Mouse (Mus musculus) hindbrain, embryonic 12.5 days (tissue): ENCODE measurements around the gene Armc2. TPM values are rescaled to one million over a fixed set of nuclear protein-coding genes. Genes with fewer than 3 reads are reported as not detected.
A peak's percentile ranks its signal among the peaks of the same experiment; 100 is the strongest.

Experiments used
- ATAC-seq: fragments of 200-750 bp; cut with Nextera tagmentation; 2 replicates; pipeline ENCODE4 v1.8.0; 2017; ENCODE audit warnings: moderate TSS enrichment; ENCODE audit not compliant: low FRiP score
- H3K27ac ChIP-seq: fragments of 300-500 bp; sonication (generic); 2 replicates; pipeline ENCODE4 v1.5.1; 2016; ENCODE audit warnings: mild to moderate bottlenecking
- H3K27me3 ChIP-seq: fragments of 300-500 bp; sonication (generic); 2 replicates; pipeline ENCODE4 v1.6.1; 2016; ENCODE audit warnings: mild to moderate bottlenecking
- H3K36me3 ChIP-seq: fragments of 300-500 bp; sonication (generic); 2 replicates; pipeline ENCODE4 v1.6.1; 2016; ENCODE audit warnings: mild to moderate bottlenecking
- H3K4me1 ChIP-seq: fragments of 300-500 bp; sonication (generic); 2 replicates; pipeline ENCODE4 v1.6.1; 2016
- H3K4me2 ChIP-seq: fragments of 300-500 bp; sonication (generic); replicated peaks from 2 replicates; pipeline ENCODE4 v1.6.1; 2016; ENCODE audit warnings: mild to moderate bottlenecking
- H3K4me3 ChIP-seq: fragments of 300-500 bp; sonication (generic); 2 replicates; pipeline ENCODE4 v1.5.1; 2016; ENCODE audit warnings: mild to moderate bottlenecking
- H3K9ac ChIP-seq: fragments of 300-500 bp; sonication (generic); 2 replicates; pipeline ENCODE4 v1.6.1; 2016; ENCODE audit warnings: mild to moderate bottlenecking, moderate library complexity
- H3K9me3 ChIP-seq: fragments of 300-500 bp; sonication (generic); replicated peaks from 2 replicates; pipeline ENCODE4 v1.6.1; 2016; ENCODE audit warnings: mild to moderate bottlenecking
- WGBS: fragments of 180-500 bp; shearing (Covaris S2); methylation state at CpG from one replicate; pipeline ENCODE4 v1.1.7; 2016; 5-methylcytosine and 5-hydroxymethylcytosine counted together
- polyA plus RNA-seq: library from polyadenylated mRNA; unstranded; fragments of >200 nt; fragmentation: Nextera tagmentation; extraction: Ambion mirVana; gene quantifications from 2 replicates; pipeline ENCODE4 v1.2.1, GENCODE M21; 2016

The Armc2 gene
- polyA plus RNA-seq, 1 experiment from 2014 or later, result 4.8 TPM

DNA sequence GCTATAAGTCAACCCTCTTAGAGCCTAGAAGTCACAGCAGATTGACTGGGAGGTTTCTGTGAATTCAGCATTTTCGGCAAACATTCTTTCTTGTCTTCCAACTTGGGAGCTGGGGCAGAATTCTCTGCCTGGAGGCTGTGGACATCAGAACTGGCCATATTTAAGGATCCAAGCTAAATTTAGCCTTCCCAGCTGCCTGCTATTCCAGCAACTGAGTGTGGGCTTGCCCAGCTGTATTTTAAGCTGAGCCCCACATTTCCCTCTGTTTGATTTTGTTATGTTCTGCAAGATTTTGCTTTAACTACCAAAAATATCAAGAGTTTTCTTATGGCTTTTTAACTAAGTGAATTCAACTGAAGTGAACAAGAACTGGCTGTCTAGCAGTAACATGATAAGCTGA, 24.6 kb upstream of the Armc2 start:
- H3K27me3 ChIP-seq, result no peaks in the 10 kb centered on the region
- 86% methylated on average over 1 of the region's 1 CpGs for WGBS
- H3K4me3 ChIP-seq, result no peak overlapping the region
- ATAC-seq, result no peak
- H3K4me1 ChIP-seq, result no peaks in the 10 kb centered on the region
- no peak overlapping the region for H3K27ac ChIP-seq
- no peaks in the 10 kb centered on the region; the same call in 1 of the 2 replicates for H3K9me3 ChIP-seq
- H3K36me3 ChIP-seq, result no peaks in the 10 kb centered on the region
- H3K9ac ChIP-seq, result no peak overlapping the region
- no peak overlapping the region for H3K4me2 ChIP-seq

DNA sequence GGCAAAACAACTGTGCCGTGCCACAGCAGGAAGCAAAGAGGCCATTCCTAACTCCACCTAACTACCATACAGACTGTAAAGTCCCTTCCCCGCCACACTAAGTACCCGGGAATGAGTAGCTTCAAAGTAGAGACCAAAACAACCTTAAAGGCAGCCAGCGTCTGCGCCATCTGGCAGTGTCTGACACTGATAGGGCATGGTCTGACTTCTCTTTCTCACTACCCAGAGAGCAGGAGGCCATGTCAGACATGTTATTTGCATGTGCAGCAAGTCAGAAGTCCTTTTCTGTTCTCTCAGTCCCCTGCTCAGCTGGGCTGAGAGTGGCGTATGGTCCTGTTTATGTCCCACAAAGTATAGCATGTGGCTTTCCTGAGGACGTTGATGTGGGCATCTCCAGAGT, 23.8 kb upstream of the Armc2 start:
- Histone ChIP-seq H3K4me2 (no peak overlapping the region), H3K36me3 (no peaks in the 10 kb centered on the region), H3K27me3 (no peaks in the 10 kb centered on the region), H3K9me3 (no peaks in the 10 kb centered on the region; the same call in 1 of the 2 replicates), H3K27ac (no peak overlapping the region), H3K4me1 (peaks cover 6% of the 10 kb centered on the region; the same call in 1 of the 2 replicates), H3K9ac (no peak overlapping the region), H3K4me3 (no peak overlapping the region)
- ATAC-seq, result no peak
- 64% methylated on average over 7 of the region's 7 CpGs for WGBS

DNA sequence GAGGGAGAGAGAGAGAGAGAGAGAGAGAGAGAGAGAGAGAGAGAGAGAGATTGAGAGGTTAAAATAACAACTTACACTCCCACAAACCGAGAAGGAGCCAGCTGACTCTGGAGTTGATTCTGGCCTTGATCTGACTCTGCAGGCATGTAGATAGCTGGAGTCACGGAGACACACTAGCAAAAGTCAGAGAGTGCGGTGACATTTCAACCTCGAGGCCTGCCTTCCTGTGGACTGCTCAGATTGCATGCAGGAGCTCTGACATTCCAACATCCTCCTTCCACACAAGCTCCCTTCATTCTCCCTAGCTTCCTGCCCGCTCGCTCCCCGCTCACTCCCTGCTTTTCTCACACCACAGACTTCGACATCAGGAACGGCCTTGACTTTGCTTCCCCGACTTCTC, 20.3 kb upstream of the Armc2 start:
- no peak overlapping the region for H3K4me3 ChIP-seq
- no peak overlapping the region for H3K27ac ChIP-seq
- 52% methylated on average over 10 of the region's 10 CpGs for WGBS
- H3K36me3 ChIP-seq, result no peaks in the 10 kb centered on the region
- no peak for ATAC-seq
- H3K9me3 ChIP-seq, result no peaks in the 10 kb centered on the region
- no peak overlapping the region for H3K4me2 ChIP-seq
- no peak overlapping the region for H3K9ac ChIP-seq
- no peaks in the 10 kb centered on the region for H3K27me3 ChIP-seq
- H3K4me1 ChIP-seq, result peaks cover 8% of the 10 kb centered on the region; the same call in 1 of the 2 replicates

DNA sequence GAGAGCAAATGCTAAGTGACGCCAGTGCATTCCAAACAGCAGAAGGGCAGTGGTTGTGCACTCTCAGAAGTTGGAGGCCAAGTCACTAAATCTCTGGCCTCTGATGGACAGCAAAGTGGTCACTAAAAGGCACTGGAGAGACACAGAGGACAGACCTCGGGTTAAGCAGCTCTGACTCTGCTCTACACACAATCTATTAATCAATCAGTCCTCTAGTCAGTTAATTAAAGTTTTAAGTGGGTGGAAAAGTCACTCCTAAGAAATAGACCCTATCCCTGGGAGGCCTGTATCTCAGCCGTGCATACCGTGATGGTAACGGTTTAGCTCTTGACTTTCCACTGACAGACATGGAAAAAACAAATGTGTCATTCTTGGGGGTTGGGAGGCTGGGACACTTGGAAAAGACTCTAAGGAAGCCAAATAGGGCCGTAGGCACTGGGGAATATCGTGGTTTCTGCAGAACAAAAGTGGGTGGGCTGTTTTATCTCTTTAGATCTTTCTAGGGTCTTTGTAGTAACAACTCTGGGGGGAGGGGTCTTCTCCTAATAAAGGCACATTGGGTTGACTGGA, 19.1 kb upstream of the Armc2 start:
- no peak overlapping the region for H3K4me3 ChIP-seq
- H3K27me3 ChIP-seq, result no peaks in the 10 kb centered on the region
- H3K9ac ChIP-seq, result no peak overlapping the region
- WGBS, result 49% methylated on average over 7 of the region's 7 CpGs
- no peak overlapping the region for H3K4me2 ChIP-seq
- H3K36me3 ChIP-seq, result no peaks in the 10 kb centered on the region
- no peaks in the 10 kb centered on the region for H3K9me3 ChIP-seq
- H3K4me1 ChIP-seq, result peaks cover 8% of the 10 kb centered on the region; the same call in 1 of the 2 replicates
- ATAC-seq, result no peak
- no peak overlapping the region for H3K27ac ChIP-seq

DNA sequence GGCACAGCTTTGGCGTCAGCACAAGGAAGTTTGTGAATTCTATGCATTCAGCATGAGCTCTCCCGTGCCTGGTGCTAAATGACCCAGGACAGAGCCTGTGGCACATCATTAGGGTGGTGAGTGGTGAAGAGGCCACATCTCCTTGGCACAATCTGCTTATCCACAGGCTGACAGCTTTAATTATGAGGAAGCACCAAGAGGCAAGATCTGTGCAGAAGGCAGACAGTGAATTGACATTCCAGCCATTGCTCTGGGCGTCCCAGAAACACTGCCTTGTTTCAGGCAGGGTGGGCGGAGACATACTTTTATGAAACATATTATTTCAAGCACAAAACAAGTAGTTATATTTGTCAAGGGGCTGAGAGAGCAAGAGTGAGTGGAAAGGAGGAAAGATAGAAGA, 18.6 kb upstream of the Armc2 start:
- Histone ChIP-seq H3K36me3 (no peaks in the 10 kb centered on the region), H3K9ac (no peak overlapping the region), H3K4me3 (no peak overlapping the region), H3K27ac (no peak overlapping the region), H3K9me3 (no peaks in the 10 kb centered on the region), H3K4me2 (no peak overlapping the region), H3K27me3 (no peaks in the 10 kb centered on the region), H3K4me1 (peaks cover 8% of the 10 kb centered on the region; the same call in 1 of the 2 replicates)
- ATAC-seq, result no peak
- WGBS, result 51% methylated on average over 4 of the region's 4 CpGs

DNA sequence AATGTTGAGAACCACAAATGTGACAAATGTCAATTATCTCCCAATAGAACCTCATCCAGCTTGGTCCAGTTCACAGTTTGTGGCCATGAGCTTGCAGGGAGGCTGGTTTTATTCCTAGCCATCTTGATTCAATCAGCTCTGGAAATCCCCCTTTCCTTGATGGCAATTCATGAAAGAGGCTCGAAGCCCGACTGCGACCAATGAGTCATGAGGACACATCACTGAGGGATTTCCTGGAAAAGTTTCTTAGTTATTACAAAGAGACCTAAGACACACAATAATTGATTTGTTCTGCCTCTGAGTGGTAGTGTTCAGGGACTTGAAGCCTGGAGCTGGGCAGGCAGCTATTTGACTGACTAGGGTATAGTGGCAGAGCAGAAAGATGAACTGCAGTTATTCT, 15.3 kb upstream of the Armc2 start:
- no peak overlapping the region for H3K4me3 ChIP-seq
- 60% methylated on average over 3 of the region's 3 CpGs for WGBS
- H3K36me3 ChIP-seq, result no peaks in the 10 kb centered on the region
- no peaks in the 10 kb centered on the region for H3K27me3 ChIP-seq
- no peak overlapping the region for H3K27ac ChIP-seq
- H3K9ac ChIP-seq, result no peak overlapping the region
- no peak overlapping the region for H3K4me2 ChIP-seq
- H3K4me1 ChIP-seq, result peaks cover 14% of the 10 kb centered on the region; the same call in 1 of the 2 replicates
- no peak for ATAC-seq
- H3K9me3 ChIP-seq, result no peaks in the 10 kb centered on the region

DNA sequence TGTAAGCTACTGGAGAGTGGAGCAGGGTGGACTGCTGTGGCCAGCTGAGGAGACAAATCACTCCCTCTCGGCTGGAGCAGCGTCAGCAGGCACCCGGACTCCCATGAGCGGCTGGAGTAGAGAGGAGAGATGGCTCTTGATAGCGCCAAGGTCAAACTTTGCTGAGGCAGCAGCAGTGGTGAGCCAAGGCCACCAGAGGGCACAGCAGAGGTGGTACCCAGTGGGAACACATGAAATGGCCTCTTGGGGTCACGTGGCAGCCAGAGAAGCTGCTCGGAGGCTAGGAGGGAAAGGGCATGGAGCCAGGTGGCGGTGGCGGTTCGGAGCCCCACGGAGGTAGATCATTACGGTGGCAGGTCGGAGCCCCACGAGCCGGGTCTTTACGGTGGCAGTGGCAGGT, 12.8 kb upstream of the Armc2 start:
- no peak overlapping the region for H3K4me3 ChIP-seq

DNA sequence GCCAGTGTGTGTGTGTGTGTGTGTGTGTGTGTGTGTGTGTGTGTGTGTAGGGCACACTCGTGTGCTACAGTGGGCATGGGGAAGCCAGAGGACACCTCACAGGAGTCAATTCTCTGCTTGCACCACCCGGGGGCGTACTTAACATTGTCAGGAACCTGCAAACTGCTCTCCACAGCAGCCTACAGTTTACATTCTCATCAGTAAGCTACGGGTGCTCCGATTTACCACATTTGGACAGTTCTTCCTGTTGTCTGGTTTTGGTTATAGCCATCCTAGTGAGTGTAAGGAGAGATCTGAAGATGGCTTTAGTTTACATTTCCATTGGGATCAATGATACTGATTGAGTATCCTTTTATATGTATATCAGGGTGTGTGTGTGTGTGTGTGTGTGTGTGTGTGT, 11.3 kb upstream of the Armc2 start:
- WGBS, result 74% methylated on average over 5 of the region's 5 CpGs
- no peaks in the 10 kb centered on the region for H3K27me3 ChIP-seq
- H3K4me2 ChIP-seq, result no peak overlapping the region
- no peak overlapping the region for H3K27ac ChIP-seq
- peaks cover 5% of the 10 kb centered on the region; the same call in 1 of the 2 replicates for H3K4me1 ChIP-seq
- no peak for ATAC-seq
- H3K36me3 ChIP-seq, result no peaks in the 10 kb centered on the region
- no peak overlapping the region for H3K9ac ChIP-seq
- H3K9me3 ChIP-seq, result no peaks in the 10 kb centered on the region
- no peak overlapping the region for H3K4me3 ChIP-seq

More for the DNA sequence above, 12.8 kb upstream of the Armc2 start:
- no peak overlapping the region for H3K9ac ChIP-seq
- ATAC-seq, result no peak
- no peaks in the 10 kb centered on the region for H3K36me3 ChIP-seq
- peaks cover 5% of the 10 kb centered on the region; the same call in 1 of the 2 replicates for H3K4me1 ChIP-seq
- no peaks in the 10 kb centered on the region for H3K9me3 ChIP-seq
- H3K27me3 ChIP-seq, result no peaks in the 10 kb centered on the region
- WGBS, result 19% methylated on average over 16 of the region's 16 CpGs
- no peak overlapping the region for H3K27ac ChIP-seq
- peak overlapping the region; percentile 27; the same call in 1 of the 2 replicates for H3K4me2 ChIP-seq

DNA sequence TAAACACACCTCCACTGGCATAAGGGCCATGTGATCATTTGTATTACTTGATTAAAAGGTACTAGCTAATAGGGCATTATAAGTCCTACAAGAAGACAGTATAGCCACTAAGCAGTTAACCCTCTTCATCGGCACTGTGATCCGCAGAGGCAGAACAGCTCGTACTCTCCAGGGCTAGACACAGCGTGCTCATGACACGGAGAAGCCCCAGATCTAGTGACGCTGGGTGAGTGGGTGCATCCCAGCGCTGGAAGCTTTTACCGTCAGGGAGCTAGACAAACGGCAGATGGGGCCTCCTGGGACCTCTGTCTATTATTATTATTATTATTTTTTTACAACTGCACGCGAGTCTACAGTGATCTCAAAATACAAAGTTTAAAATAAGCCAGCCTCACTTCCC, 9.1 kb upstream of the Armc2 start:
- Histone ChIP-seq H3K4me1 (peaks cover 5% of the 10 kb centered on the region; the same call in 1 of the 2 replicates), H3K4me3 (no peak overlapping the region), H3K27me3 (no peaks in the 10 kb centered on the region), H3K9me3 (no peaks in the 10 kb centered on the region), H3K4me2 (no peak overlapping the region), H3K36me3 (no peaks in the 10 kb centered on the region), H3K9ac (no peak overlapping the region), H3K27ac (no peak overlapping the region)
- 70% methylated on average over 11 of the region's 11 CpGs for WGBS
- no peak for ATAC-seq

DNA sequence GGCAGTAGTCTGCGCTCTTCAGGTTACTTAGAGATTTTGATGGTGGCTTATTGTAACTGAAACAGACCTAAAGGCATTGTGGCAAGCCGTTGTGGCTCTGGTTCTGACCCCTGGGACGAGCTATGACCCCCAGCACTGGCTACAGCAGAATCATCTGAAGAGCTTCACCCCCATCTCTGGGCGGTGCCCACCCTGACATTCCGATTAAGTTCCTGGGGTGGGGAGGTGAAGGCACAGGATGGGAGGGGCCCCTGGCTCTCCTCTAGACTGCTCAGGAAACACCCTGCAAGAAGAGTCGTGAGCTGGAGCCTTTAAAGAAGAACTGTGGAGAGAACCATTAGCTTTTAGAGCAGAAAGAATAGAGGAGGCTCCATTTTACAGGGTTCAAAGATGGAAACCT, 6.2 kb upstream of the Armc2 start:
- Histone ChIP-seq H3K4me1 (no peaks in the 10 kb centered on the region), H3K27ac (no peak overlapping the region), H3K9me3 (no peaks in the 10 kb centered on the region), H3K27me3 (no peaks in the 10 kb centered on the region), H3K36me3 (no peaks in the 10 kb centered on the region), H3K4me2 (no peak overlapping the region), H3K9ac (no peak overlapping the region), H3K4me3 (no peak overlapping the region)
- 83% methylated on average over 6 of the region's 6 CpGs for WGBS
- no peak for ATAC-seq

DNA sequence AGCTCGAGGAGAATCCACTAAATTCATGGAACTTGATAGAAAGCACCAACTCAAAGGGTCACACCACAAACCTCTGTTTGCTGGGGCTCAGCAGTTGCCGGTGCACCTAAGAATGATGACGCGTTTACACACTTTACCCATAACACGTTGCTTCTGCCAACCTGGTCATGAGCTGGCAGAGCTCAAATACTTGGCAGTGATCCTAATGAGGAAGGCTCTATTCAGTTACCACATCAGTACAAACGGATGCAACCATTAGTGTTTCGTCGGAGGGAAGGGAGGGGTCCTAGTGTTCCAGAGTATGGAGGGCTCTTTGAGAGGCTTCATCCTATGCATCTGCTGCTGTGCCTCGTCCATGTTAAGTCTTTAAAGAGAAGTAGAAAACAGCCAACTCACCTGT, 3.3 kb upstream of the Armc2 start:
- Histone ChIP-seq H3K4me3 (no peak overlapping the region), H3K36me3 (no peaks in the 10 kb centered on the region), H3K4me2 (no peak overlapping the region), H3K9me3 (no peaks in the 10 kb centered on the region), H3K27me3 (peaks cover 9% of the 10 kb centered on the region), H3K27ac (no peak overlapping the region), H3K4me1 (peaks cover 8% of the 10 kb centered on the region), H3K9ac (no peak overlapping the region)
- ATAC-seq, result no peak
- 84% methylated on average over 9 of the region's 9 CpGs for WGBS

DNA sequence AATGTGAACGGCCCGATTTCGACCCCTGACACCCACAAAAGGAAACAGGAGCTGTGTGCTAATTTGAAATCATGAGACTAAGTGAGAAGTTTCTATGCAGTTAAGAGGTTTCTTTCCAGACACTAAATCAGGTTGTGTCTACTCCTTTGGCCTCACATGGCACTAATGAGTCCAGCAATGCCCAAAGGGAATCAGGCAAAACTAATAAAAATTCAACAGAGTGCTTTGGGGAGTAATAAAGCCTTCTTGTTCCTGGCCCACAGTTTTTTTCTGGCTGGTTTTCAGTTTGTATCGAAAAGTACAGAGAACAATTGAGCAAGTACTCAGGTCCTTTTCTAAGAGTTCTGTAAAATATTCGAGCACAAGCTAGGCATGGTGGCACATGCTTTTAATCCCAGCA, 4.2 kb downstream of the Armc2 start:
- no peak overlapping the region for H3K9ac ChIP-seq
- H3K36me3 ChIP-seq, result no peaks in the 10 kb centered on the region
- peaks cover 8% of the 10 kb centered on the region for H3K4me1 ChIP-seq
- H3K9me3 ChIP-seq, result no peaks in the 10 kb centered on the region
- H3K4me2 ChIP-seq, result no peak overlapping the region
- WGBS, result 87% methylated on average over 5 of the region's 5 CpGs
- no peak overlapping the region for H3K27ac ChIP-seq
- no peak for ATAC-seq
- no peak overlapping the region for H3K4me3 ChIP-seq
- peaks cover 11% of the 10 kb centered on the region for H3K27me3 ChIP-seq

DNA sequence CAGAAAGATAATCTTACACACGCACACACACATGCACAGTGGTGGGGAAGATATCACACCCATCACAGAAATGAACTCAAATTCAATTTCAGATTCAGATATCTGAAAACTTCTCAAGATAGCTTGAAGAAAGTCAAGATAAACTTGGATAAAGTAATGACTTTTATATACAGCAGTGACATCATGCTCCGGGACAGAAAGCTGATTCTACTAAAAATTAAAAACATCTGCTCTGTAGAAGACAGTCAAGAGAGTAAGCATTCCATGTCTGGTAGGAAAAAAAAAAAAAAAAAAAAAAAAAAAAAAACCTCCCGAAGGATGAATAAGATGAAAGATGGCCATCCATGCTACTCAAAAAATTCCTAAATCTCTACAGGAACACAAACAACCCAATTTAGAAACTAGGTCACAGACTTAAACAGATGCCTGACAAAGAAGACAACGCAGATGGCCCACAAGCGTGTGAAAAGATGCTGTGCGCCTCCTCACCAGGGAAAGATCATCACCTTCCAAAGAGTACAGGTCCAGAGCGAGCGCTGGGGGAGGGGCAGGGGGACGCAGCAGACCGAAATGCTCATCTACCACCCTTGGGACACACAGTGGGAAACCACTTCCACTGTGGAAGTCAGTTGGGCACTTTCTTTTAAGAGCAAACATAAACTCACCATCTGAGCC, 7.3 kb downstream of the Armc2 start:
- no peaks in the 10 kb centered on the region for H3K4me1 ChIP-seq
- no peak overlapping the region for H3K4me3 ChIP-seq
- H3K27me3 ChIP-seq, result no peaks in the 10 kb centered on the region; the same call in none of the 2 replicates
- WGBS, result 85% methylated on average over 10 of the region's 10 CpGs
- ATAC-seq, result no peak
- no peaks in the 10 kb centered on the region for H3K9me3 ChIP-seq
- no peak overlapping the region for H3K4me2 ChIP-seq
- no peak overlapping the region for H3K27ac ChIP-seq
- H3K36me3 ChIP-seq, result no peaks in the 10 kb centered on the region
- H3K9ac ChIP-seq, result no peak overlapping the region
